Comparison of ENCODE assay signal across 8 mouse cellular contexts in genomic region chr3:36330656-36331055, GRCm38 (mm10).
DNase-seq lines count a peak whose midpoint lies in the region; ATAC-seq and TF ChIP-seq lines count a peak whose summit lies in the region.
"Had no signal": no experiment of that assay in that cellular context is flagged by ENCODE, and none has a peak within 500 bp of the region (broad histone marks: within the 10 kb centered on the region; RNA-seq: fewer than 3 reads in every experiment).

No protein-coding gene starts in this region.

- no peaks in the 10 kb centered on the region for H3K4me1 ChIP-seq in MEL (ENCODE audit: control insufficient read depth in 1 of 2, insufficient read depth in 2 of 2, low read length in 2 of 2)
- H3K4me1 ChIP-seq in embryonic fibroblast, embryonic 13.5 days (ENCODE audit: control insufficient read depth, insufficient read depth, low read length): peaks cover 5% of the 10 kb centered on the region
- no peaks in the 10 kb centered on the region for H3K4me1 ChIP-seq in liver, embryonic 13.5 days (replicated peaks)
- H3K4me1 ChIP-seq: heart, embryonic 15.5 days had no signal

- TF ChIP-seq RAD21 in MEL (IDR thresholded peaks at IDR 0.05; ENCODE audit: low read depth, low read length): peak; percentile 20

- peaks cover 0 to 1% of the 10 kb centered on the region in 2 experiments; a peak in 3 of 4 replicates for H3K27me3 ChIP-seq in MEL (ENCODE audit: control insufficient read depth in 1 of 2, insufficient read depth in 2 of 2, low read length in 2 of 2)
- no peaks in the 10 kb centered on the region for H3K27me3 ChIP-seq in liver, embryonic 13.5 days
- H3K27me3 ChIP-seq: heart, embryonic 15.5 days had no signal

- no peak overlapping the region for H3K27ac ChIP-seq in MEL (ENCODE audit: control insufficient read depth, low read depth, low read length)
- no peak overlapping the region for H3K27ac ChIP-seq in embryonic fibroblast, embryonic 13.5 days (ENCODE audit: insufficient read depth, low read length)
- no peak overlapping the region for H3K27ac ChIP-seq in liver, embryonic 13.5 days
- H3K27ac ChIP-seq: heart, embryonic 15.5 days had no signal

- H3K79me2 ChIP-seq in MEL (ENCODE audit: control insufficient read depth, insufficient read depth, low read length, poor library complexity): no peaks in the 10 kb centered on the region

- no peak overlapping the region for H3K4me3 ChIP-seq in MEL (ENCODE audit: control insufficient read depth in 1 of 2, insufficient read depth in 1 of 2, low read depth in 2 of 2, low read length in 2 of 2)
- no peak overlapping the region for H3K4me3 ChIP-seq in embryonic fibroblast, embryonic 13.5 days (ENCODE audit: insufficient read depth, low read length)
- H3K4me3 ChIP-seq in liver, embryonic 13.5 days (replicated peaks): no peak overlapping the region
- H3K4me3 ChIP-seq: heart, embryonic 15.5 days had no signal

- no peak overlapping the region for H3K4me2 ChIP-seq in liver, embryonic 13.5 days
- H3K4me2 ChIP-seq: heart, embryonic 15.5 days had no signal

- peak; percentile 68 for DNase-seq in left cerebral cortex, postnatal 4 days
- DNase-seq in left cerebral cortex, postnatal 36 days (ENCODE audit: low spot score in 2 of 2): no peak
- DNase-seq in MEL (ENCODE audit: low read depth, low spot score): peak; percentile 62
- peak; percentile 77 for DNase-seq in adrenal gland, postnatal 14 days
- peak; percentile 18 for DNase-seq in liver, embryonic 13.5 days
- peak; percentile 38 for DNase-seq in testis, postnatal 14 days (ENCODE audit: low spot score)

- TF ChIP-seq POLR2A in MEL (IDR thresholded peaks at IDR 0.05; ENCODE audit: control insufficient read depth in 1 of 2, insufficient read depth in 1 of 2, low read depth in 1 of 2, low read length in 2 of 2, poor library complexity in 1 of 2): no peak
- no peak for TF ChIP-seq POLR2A in embryonic fibroblast, embryonic 13.5 days (IDR thresholded peaks at IDR 0.05; ENCODE audit: low read depth, low read length)

- TF ChIP-seq EP300 in MEL (IDR thresholded peaks at IDR 0.05; ENCODE audit: low read depth in 1 of 2, low read length in 2 of 2): no peak

- H3K9ac ChIP-seq in MEL (ENCODE audit: control insufficient read depth, low read depth, low read length, poor library complexity, severe bottlenecking): no peak overlapping the region
- no peak overlapping the region for H3K9ac ChIP-seq in liver, embryonic 13.5 days
- H3K9ac ChIP-seq: heart, embryonic 15.5 days had no signal

- 20% methylated on average over 9 of the region's 9 CpGs for WGBS in liver, embryonic 13.5 days (ENCODE audit: insufficient replicate concordance)

- no peak for ATAC-seq in liver, embryonic 13.5 days (ENCODE audit: low read depth)

- intact Hi-C loops in left cerebral cortex, postnatal 4 days (cut with DNase I): no loop called here
- intact Hi-C loops in left cerebral cortex, postnatal 36 days (cut with DNase I): loop anchor here (5.0 kb wide), 1 partner anchor 118 kb away; no protein-coding TSS in a partner anchor

- peak; percentile 54 to 73 (median 69) for TF ChIP-seq CTCF in MEL (IDR thresholded peaks at IDR 0.05 in 2 of 3, conservative IDR thresholded peaks at IDR 0.05 in 1 of 3; ENCODE audit: control insufficient read depth in 1 of 3, insufficient read depth in 1 of 3, low read depth in 2 of 3, low read length in 3 of 3, poor library complexity in 1 of 3, severe bottlenecking in 1 of 3)
- peak; percentile 56; the same call in 1 of the 2 replicates for TF ChIP-seq CTCF in embryonic fibroblast, embryonic 13.5 days (IDR thresholded peaks at IDR 0.05; ENCODE audit: borderline replicate concordance, insufficient read depth, low read length)

- H3K36me3 ChIP-seq in MEL (ENCODE audit: control insufficient read depth in 1 of 2, insufficient read depth in 2 of 2, low read length in 2 of 2): no peaks in the 10 kb centered on the region
- H3K36me3 ChIP-seq in liver, embryonic 13.5 days: no peaks in the 10 kb centered on the region
- H3K36me3 ChIP-seq: heart, embryonic 15.5 days had no signal

- no peaks in the 10 kb centered on the region for H3K9me3 ChIP-seq in MEL (replicated peaks; ENCODE audit: insufficient read depth, low read length)
- no peaks in the 10 kb centered on the region for H3K9me3 ChIP-seq in liver, embryonic 13.5 days (replicated peaks)
- H3K9me3 ChIP-seq: heart, embryonic 15.5 days had no signal

TF ChIP-seq in MEL, 35 proteins besides CTCF, POLR2A, EP300 and RAD21:
- TF ChIP-seq SMC3 (IDR thresholded peaks at IDR 0.05; ENCODE audit: low read depth, low read length) (peak; percentile 50), NRF1 (IDR thresholded peaks at IDR 0.05; ENCODE audit: insufficient read depth, low read depth, low read length, poor library complexity, severe bottlenecking) (no peak), ZC3H11A (IDR thresholded peaks at IDR 0.05; ENCODE audit: low read depth, low read length) (no peak), MYC (IDR thresholded peaks at IDR 0.05; ENCODE audit: low read depth, low read length) (0 out of 2 replicates have a peak, but pooled peaks have one; percentile 39)

Comparison
In these comparisons a context has a peak if more than half of its experiments do, and no peak if none do; other contexts are left out.
1. DNase-seq: peak in left cerebral cortex, postnatal 4 days (single experiment), MEL (single experiment), adrenal gland, postnatal 14 days (single experiment), liver, embryonic 13.5 days (single experiment) and testis, postnatal 14 days (single experiment); none in left cerebral cortex, postnatal 36 days (0 of 2).